Mouse (Mus musculus) stomach, postnatal 0 days (tissue): ENCODE data around the gene S100a4.

Source experiments
- CTCF ChIP-seq: IDR thresholded peaks from 2 replicates; pipeline ENCODE4 v1.5.1; 2016; ENCODE audit warnings: antibody characterized with exemption, low read depth, mild to moderate bottlenecking, moderate library complexity
- EP300 ChIP-seq: optimal IDR thresholded peaks from 2 replicates; pipeline ENCODE3; 2016; ENCODE audit warnings: antibody characterized with exemption

DNA sequence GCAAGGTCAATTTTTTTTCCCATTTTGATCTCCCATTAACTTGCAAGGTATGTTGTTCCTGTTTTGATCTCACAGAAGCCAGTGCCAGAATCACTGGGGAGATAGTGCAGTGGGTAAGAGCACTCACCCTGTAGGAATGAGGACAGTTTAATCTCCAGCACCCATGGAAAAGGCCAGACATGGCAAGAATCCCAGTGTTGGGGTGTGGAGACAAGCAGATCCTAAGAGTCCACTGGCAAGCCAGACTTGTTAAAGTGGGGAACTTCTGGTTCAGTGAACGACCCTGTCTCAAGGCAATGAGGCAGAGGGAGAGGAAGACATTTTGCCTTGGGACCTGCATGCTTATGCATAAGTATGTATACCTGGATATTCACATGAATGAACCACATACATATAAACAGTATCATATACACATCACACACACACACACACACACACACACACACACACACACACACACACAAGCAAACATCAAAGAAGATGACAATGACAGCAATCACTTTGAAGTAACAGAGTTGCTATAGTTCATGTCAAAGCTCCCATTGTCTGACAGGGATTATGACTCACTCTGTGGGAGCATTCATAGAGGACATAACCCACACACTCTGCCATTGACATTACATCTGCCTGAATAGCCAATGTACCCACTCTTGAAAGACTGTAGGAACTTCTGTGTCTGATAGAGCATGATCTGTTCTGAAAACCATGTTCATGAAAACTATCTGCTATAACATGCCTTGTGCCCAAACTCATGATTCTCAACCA lies 35.1 kb downstream of the S100a4 start:
- no peak for TF ChIP-seq CTCF
- no peak for TF ChIP-seq EP300
